Mouse (Mus musculus) urinary bladder, postnatal 36 days (tissue): ENCODE data around the gene Gm3250.
"Not testable (repeated sequence)": the region's sequence is repeated elsewhere in the genome, so short reads cannot be mapped to it uniquely, and the experiment has no call there.

Experiments
- DNase-seq, 2 experiments: peaks; one replicate each; pipeline ENCODE4 v3.0.0; 2022; ENCODE audit warnings: low spot score in 2 of 2, mixed read lengths in 1 of 2

Gene Gm3250

DNA sequence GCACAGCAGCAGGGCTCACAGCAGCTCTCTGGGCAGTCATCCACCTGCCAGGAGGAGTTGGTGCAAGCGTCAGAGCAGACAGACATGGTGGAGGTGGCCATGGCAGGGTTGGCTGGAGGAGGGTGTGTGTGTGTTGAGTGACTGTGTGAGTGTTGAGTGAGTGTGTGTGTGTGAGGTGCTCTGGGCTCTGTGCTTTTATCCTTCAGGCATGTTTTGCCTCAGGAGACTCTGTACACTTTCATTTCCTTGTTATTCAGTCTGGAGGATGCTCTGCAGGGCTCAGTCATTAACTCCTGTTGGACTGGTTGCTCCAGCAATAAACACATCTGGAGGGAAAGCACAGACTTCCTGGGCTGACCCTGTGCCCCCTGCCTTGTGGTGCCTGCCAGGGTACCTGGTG lies 31.1 kb downstream of the Gm3250 start, which contains the start of gene Gm9736:
TSS of gene Gm9736 (minus strand) at position 101 of the 400 bp plus-strand sequence.
- DNase-seq = not testable (repeated sequence)

DNA sequence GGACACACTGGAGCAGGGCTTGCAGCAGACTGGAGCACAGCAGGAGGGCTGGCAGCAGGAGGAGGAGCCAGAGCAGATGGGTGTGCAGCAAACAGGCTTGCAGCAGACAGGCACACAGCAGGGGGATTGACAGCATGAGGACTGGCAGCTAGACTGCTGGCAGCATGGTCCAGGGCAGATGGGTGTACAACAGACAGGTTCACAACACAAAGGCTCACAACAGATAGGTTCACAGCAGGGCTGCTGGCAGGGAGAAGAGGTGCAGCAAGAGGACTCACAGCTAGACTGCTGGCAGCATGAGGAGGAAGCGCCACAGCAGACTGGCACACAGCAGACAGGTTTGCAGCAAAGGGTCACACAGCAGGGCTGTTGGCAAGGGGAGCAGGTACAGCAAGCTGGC lies 31.7 kb downstream of the Gm3250 start:
- DNase-seq = not testable (repeated sequence)

DNA sequence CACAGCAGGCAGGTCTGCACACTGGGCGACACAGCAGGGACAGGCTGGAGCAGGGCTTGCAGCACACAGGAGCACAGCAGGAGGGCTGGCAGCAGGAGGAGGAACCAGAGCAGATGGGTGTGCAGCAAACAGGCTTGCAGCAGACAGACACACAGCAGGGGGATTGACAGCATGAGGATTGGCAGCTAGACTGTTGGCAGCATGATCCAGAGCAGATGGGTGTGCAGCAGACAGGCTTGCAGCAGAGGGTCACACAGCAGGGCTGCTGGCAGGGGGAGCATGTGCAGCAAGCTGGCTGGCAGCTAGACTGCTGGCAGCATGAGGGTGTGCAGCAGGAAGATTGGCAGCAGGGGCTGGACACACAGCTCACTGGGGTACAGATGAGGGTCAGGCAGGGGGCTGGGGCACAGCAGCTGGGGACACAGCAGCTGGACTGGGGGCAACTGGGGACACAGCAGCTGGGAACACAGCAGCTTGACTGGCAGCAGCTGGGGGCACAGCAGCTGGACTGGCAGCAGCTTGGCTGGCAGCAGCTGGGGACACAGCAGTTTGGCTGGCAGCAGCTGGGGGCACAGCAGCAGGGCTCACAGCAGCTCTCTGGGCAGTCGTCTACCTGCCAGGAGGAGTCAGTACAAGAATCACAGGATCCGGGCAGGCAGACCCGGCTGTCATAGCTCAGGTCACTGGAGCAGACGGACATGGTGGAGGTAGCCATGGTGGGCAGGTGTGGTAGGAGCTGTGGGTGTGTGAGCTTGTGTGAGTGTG lies 40.2 kb downstream of the Gm3250 start, which contains the start of gene Gm18596:
TSS of gene Gm18596 (minus strand) at position 715 of the 765 bp plus-strand sequence.
- DNase-seq = not testable (repeated sequence)

DNA sequence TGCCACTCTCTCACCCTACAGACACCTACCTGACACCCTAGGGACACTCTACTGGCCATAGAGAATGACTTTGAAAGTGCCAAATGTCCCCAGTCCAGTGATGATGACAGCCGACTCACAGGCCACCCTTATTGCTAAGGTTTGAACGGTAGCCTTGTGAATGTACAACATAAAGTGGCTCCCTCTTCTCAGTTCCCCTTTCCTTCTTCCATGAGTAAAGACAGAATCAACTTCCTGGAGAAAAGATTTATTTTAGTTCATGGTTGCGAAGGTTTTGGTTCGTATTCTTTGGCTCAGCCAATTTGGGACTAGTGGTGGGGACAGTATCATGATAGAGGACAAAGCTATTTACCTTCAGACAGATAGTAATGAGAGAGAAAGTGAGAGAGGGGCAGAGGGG lies 43.4 kb downstream of the Gm3250 start:
- no peak for DNase-seq

DNA sequence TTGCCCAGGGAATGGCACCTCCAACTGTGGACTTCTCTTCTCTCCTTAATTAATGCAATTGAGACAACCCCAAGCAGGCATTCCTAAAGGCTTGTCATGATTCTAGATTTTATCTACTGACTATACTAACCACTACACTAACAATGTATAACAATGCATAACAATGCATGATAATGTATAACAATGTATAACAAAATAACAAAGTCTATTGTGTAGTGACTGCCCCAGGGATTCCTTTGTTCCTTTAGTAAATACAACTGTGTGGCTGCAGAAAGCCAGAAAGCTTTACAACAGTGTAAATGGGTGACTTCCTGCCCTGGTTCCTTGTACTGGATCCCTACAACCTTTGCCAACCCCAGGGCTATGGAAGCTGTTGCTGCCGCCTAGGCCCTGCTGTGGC lies 46.4 kb downstream of the Gm3250 start:
- DNase-seq = no peak
